Mouse (Mus musculus) stomach, adult 2 months (tissue): ENCODE results near the gene Rraga. TPM values are rescaled to one million over a fixed set of nuclear protein-coding genes. Genes with fewer than 3 reads are reported as not detected.

Experiments
- polyA plus RNA-seq: library from polyadenylated mRNA; depleted of rRNA; stranded (reverse); fragments of >200 nt; gene quantifications from 2 replicates; pipeline ENCODE4 v1.2.3, GENCODE M21; 2012; rRNA removed

The Rraga gene
- polyA plus RNA-seq: 18.0 and 30.2 TPM in 2 replicates

DNA sequence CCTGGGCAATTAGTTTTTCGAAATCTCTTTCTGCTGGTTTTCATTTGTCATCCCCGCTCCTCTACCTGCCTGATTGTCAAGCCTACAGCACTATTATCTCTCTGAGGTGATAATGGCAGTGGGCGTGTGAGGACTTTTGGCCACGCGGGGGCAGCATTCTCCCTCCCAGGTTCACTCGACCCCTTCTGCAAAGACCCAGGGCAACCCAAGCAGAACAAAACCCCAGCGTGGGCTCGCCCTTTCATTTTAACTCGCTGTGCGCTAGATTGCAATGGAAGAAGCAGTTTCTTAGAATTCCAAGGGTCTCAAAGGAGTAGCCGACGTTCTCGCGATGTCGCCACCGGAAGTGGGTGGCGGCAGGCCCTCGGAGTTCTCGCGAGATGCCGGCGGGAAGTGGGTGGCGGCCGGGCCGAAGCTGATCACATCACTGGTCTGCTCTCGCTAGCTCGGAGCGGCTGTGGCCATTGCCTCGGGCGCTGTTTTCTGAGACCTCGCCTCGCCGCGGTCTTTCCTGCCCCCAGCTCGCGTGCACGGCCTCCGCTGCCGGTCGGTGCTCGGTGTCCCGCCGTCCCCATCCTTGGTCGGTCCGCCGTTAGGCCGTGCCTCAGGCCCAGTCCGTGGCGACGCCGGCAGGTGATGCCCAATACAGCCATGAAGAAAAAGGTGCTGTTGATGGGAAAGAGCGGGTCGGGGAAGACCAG lies at the start of gene Rraga:
TSS of gene Rraga (plus strand) at position 386 of the 701 bp plus-strand sequence.

DNA sequence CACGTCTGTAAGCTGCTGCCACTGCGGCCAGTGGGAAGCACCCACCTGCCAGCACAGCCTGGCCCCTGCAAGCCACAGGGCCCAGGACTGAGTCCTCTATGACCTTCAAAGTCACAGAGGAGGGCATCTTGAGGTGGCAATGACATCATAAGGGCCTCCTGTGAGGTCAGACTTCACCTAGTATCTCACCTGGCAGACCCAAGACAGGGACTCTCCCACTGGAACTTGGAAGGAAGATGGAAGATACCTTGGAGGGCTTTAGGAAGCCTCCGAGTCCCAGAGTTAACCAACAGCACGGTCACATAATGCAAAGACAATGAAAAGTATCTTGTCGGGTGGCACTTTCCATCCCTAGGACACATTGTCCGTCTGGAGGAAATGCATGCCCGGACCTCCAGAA lies 17.2 kb upstream of the Rraga start, which contains the start of gene Saxo1:
TSS of gene Saxo1 (minus strand) at position 101 of the 400 bp plus-strand sequence.

DNA sequence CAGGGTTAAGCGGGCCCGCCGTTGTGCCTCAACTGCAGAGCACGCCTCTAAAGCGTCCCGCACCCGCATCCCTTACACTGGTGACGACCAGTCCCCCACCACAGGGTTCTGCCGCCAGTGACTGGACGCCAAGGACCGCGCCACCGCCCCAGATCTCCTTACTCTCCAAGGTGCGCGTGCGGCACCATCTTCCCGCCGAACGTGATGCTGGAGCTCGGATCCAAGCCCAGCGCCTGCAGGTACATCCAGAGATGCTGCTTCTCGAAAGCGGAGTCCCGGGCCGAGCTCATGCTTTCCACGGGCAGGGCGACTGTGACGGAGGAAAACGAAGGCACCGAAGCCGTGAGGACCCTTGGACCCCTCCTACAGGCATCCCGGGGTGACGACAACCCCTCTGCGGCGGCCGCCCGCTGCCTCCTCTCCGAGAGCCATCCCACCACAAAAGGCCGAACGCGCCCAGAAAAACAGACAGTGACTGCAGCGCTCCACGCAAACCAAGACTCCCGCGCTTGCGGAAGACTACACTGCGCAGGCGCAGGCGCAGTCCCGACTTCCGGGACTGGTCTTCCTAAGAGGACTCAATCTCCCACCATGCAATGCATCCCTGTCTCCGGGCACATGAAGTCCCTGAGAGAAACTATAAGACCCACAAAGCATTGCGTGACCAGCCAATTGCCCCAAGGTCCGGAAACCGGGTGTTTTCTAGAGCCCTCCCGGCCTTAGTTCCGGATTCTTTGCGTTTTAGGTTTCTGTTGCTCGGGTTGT lies 36.2 kb downstream of the Rraga start, which contains the start of gene Haus6:
TSS of gene Haus6 (minus strand) at position 532 of the 765 bp plus-strand sequence.

Other genes starting within 250 kb of the Rraga start
- not detected in 2 replicates for gene Saxo1, start 17.3 kb upstream of the Rraga start, polyA plus RNA-seq
- gene Haus6, start 36.4 kb downstream of the Rraga start, polyA plus RNA-seq: 1.4 and 1.6 TPM in 2 replicates
- gene Plin2, start 94.4 kb downstream of the Rraga start, polyA plus RNA-seq: 30.7 and 31.5 TPM in 2 replicates
- gene Dennd4c, start 172.9 kb downstream of the Rraga start, polyA plus RNA-seq: 1.2 and 1.5 TPM in 2 replicates